Mouse (Mus musculus) B cell, adult 2 months (primary cell): ENCODE measurements around the gene Kcnma1.

Experiments used
- DNase-seq, 2 experiments: peaks; one replicate each; pipeline ENCODE4 v3.0.0; 2022

Kcnma1 gene

DNA sequence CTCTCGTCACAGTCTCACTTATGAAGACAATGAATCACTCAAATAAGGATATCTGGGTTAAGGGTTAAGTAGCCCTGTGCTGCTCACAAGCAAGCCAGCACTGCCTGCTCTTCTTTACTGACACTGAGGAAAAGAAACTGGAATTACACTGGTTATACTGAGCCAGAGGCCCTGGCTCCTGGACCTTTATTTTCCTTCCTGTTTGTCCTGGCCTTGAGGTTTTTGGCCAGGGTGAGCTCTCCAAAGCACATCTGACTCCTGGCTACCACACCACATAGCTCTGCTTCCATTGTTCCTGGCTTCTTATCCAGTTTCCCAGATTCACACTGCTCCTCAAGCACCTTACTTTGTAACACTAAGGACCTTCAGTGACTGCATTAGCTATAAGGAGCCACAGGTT, 242.5 kb downstream of the Kcnma1 start:
- DNase-seq = no peak

DNA sequence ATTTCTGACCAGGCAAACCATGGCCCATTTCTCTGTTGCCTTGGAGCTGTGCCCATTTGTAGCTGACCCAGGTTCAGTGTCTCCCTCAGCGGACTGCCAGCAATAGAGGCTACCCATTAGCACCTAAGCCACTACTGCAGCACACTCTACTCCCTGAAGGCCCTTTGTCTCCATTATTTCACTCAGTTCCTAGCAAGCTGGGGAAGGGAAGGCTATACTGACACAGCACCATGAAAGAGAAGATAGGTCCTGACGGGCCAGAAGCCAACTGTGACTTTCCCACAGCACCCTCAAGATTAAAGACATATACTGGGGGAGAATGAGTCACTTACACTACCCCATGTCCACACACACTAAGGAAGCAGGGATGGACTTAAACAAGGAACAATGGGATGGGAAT, 251.8 kb downstream of the Kcnma1 start:
- DNase-seq = no peak

DNA sequence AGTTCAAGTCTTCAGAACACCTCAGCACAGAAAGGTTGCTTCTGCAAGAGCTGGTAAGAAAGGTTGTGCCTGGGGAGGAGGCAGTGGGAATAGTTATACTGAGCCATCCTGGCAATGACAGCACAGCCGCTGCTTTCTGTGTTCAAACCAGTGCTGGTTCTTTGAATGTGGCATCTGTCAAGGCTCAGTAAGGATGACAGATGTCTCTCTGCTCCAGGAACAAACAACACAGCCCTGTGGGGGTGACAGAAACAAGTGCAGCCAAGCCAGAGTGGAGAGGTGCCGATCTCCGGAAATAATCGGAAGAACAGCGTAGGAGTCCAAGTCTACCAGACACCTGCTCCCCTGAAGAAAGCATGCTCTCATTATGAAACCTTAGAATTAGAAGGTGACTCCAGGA, 254.7 kb downstream of the Kcnma1 start:
- no peak for DNase-seq

DNA sequence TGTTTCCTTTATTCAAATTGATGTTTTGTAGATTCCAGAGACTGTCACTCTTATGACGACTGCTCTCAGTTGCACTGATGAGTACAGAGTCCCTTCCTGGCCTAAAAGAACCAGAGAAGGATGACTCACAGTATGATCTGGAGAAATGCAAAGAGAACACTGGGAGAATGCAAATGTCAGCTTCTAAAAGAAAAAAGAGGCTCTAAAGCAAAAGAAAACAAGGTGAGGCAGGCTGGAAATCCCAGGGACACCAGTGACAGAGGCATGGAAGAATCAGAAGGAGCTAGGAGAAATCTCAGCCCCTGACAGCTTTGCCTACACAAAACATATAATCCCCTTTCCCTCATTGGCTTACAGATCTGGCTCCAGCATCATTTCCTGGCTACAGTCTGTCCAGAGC, 255.9 kb downstream of the Kcnma1 start:
- no peak for DNase-seq

DNA sequence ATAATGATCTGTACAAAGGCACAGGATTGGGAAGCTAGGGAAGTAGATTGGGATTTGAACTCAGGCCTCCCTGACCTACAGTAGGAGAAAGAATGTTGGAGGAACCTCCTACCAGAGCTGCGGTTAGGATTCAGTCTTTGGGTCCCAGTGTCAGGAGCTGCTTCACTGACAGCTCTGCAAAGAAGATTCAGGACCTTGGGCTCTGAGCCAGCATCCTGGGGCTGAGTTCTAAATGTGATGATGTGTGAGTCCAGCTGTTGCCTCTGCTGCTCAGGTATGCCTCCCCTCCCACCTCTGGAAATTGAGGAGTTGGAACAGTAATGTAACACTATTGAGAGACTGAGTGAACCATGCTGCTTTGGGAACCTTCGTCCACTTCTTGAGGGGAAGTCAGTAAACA, 266.3 kb downstream of the Kcnma1 start:
- DNase-seq = no peak

DNA sequence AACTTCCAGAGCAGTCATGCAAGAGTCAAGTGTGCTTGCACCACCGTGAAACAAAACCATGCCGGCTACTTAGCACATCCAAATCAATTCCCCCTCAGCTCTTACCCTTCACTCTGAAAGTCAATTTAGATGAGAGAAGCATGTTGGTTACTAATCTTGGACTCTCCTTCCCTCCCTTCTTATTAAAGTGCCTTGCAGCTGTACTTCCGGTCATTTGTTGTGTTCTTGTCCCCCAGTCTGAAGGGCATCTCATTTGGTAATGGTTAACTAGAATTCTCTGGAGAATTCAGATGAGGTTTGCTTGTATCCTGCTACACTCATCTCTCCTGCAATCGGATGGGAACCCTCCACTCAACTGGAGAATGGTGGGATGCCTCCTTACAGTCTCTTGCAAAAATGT, 267.3 kb downstream of the Kcnma1 start:
- no peak for DNase-seq

DNA sequence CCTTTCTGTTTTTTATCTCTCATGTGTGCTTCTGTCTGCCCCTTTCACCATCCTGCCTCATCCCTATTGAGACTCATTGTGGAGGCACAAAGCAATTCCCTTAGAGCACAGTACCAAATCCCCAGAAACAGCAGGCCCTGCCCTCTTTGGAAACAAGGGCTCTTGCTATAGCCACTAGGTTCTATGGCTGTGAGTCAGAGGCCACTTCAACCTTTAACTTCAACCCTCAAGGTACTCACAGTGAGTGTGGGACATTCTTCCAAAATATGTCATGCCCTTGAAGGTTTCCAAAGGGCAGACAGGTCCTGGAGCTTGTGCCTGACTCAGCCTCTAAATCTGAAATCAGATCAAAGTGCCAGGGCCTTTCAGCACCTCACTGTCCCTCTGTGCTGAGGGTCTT, 272.8 kb downstream of the Kcnma1 start:
- no peak for DNase-seq

DNA sequence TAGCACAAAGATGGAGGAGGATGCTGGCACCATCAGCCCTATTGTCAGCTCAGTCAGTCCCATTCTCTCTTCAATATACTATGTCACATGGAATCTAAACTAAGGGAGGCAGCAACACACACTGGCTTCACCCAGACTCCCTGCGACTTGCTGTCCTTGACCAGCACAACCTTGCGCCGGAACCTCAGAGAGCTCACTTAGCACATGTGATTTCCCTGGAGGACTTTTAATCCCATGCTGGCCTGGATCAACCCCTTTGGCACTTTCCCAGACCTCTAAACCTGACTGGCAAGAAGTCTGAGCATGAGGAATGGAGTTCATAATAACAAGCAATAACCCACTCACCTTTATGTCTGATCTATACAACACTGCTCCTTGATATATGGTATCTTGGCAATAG, 280.1 kb downstream of the Kcnma1 start:
- no peak for DNase-seq

DNA sequence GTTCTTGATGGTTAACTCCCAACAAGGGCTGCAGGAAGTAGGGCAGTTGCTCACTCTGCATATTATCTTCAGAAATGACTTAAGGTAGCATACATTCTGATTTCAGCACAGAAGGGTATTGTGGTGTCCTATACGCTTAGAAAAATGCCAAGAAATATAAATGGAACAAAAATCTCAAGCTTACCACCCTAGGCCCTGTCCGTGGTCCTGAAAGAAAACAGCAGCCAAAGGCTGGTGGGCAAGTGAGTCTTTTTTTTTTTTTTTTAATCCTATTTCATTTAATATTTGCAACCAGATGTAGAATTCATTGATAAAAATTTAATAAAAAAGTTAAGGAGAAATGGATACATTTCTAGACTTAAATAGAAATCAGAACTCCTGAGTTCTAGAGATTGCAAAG, 284.9 kb downstream of the Kcnma1 start:
- no peak for DNase-seq

DNA sequence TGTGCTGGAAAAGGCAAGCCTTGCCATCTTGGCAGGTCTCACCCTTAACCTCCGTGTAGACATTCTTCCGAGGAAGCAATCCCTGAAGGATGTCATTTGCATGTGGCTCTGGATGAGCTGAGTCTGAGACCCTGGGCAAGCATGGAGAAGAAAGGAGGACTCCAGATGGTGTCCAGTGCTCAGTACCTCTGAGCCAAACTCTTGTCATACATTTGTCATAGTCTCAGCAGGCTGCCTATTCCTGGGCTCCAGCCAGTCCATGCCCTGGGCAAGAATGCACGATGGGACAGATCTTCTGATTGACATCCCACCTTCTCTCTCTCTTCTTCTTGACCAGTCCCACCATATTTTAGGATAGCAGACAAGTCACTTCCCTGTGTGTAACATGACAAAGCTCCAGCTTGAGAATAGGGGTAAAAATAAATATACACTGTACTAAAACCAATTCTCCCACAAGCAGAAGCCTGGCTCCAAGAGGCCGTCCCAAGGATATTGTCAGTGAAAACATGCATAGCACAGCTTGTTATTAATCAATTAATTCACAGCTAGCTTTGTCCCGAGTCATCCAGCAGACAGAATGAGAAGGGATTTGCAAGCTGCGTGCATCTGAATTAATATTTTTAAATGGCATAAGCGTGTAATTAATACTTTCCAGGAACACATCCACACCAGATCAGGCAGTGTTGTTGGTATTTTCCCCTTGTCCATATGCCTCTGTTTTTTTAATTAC, 290.4 kb downstream of the Kcnma1 start:
- DNase-seq = no peak

DNA sequence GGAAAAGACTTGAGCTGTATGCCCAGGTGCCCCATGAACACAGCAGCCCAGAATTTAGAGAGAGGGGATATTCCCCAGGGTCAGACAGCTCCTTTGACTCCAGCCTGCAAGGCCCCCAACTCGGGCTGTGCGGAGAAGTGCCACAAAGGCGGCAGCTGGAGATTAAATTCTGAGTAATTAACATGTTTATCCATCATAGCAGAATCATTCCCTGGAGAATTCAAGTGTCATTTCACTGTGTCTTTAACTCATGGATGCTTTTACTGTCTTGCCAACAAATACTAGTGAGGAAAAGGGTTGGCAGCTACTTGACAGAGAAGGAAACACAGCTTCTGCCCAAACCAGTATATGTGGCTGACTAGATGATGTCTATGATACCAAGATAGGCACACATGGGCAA, 295.0 kb downstream of the Kcnma1 start:
- DNase-seq = no peak

DNA sequence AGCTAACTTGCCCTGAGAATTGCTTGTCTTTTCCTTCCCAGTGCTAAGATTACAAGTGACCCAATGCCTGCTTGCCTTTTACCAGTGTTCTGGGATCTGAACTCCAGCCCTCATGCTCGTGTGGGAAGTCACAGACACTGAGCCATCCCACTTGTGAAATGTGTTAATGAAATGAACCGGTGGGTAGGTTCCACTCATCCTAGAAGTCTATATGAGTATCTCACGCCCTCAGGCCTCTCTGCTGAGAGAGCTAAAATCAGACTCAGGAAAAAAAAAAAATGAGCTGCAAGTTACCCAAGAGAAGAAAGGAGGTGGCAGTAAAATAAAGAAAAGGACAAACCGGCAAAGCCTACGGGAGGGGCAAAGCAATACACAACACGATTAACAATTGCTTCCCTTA, 295.6 kb downstream of the Kcnma1 start:
- no peak for DNase-seq

DNA sequence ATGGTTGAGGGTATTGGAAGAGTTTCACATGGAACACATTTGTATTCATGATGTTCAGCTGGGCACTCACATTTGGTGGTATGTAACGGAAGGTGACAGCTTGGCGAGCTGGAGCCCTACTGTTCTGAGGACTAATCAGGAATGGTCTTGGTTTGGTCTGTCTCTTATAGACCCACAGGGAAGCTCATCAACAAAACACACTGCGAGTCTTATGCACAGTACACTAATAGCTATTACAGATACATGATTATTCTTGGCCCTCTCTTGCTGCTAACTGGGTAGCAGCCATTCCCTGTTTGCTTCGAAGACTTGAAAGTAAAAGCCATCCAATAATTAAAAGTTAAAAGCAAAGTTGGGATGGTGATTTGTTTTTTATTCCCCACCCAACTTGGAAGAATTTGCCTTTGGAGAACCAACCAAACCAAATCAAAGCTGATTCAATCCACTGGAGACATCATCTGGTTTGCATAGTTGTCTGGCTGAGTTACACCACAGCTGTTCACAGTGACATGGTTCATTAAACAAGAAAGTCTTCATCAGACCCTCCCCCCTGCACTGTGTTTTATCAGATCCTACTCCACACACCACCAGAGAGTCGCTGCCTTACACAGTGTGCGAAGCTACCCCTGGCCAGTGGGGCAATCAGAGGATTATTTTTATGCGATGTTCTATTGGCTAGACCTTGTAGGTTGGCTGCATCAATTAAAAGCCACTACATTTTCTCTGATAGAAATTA, 299.7 kb downstream of the Kcnma1 start:
- no peak for DNase-seq

DNA sequence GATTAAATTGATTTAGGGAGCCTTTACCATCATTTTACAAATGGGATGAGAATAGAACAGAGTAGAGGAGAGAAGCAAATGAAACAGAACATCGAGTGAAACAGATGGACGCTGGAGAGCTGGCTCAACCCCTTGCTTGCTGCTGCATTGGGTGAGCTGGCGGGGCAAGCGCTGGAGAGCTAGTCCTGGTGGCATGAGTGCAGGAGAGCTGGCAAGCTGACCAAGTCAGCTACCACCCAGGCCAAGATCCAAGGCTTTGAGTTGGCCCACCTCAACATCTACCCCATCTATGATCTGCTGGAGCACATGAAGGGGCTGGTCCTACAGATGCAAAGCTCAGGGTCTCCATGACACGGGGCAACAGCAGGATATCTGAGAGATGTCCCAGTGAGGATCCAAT, 301.4 kb downstream of the Kcnma1 start:
- DNase-seq = no peak

DNA sequence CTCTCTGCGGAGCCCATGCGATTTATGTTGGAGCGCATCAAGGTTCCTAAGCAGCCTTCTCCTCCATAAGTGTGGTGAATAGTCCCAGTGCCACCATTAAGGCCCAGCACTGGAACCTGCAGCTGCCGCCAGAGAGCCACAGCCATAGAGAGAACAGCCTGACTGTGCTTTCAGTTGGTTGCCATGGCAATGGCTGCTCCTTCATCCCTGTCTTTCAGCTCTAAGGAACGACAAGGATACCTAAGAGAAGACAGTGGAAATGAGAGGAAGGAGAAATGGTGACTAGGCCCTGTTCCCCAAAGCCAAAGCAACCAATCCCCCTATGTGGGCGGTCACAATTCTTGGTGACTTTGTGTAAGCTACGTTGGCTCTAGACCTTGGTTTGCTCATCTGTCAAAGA, 303.3 kb downstream of the Kcnma1 start:
- no peak for DNase-seq

DNA sequence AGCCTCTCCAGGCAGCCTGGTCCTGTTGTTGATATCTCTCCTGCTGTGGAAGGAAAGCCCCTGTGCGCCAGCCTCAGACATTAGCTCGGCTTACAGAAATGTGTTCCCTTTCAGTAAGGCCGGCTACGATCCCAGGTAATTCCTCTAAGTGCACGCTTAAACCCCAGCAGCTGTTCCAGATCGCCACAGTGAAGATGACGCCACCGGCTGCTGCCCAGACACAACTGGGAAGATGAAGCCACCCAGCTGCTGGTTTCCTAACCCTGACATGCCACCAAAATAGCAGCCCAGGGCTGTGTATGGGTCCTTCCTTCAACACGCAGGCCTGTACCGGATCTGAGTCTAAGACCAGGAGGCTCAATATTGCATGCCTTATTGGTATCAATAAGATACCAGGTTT, 307.5 kb downstream of the Kcnma1 start:
- no peak for DNase-seq

DNA sequence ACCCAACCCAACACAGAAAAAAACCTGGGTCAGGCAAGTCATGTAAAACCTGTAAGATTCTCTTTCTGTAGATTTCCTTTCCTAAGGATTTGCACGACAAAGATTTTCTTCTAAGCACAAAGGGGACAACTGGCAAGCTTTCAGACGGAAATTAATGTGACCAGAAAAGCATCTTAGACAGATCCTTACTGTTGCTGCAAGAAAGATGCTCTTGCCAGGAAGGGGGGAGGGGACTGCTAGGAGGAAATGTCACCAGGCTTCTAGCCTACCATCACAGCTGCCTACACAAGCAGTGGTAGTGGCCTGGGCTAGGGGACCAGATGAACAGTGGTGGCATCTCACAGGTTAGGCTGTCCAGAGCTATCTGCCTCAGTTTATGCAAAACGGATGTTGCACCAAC, 308.6 kb downstream of the Kcnma1 start:
- DNase-seq = no peak

DNA sequence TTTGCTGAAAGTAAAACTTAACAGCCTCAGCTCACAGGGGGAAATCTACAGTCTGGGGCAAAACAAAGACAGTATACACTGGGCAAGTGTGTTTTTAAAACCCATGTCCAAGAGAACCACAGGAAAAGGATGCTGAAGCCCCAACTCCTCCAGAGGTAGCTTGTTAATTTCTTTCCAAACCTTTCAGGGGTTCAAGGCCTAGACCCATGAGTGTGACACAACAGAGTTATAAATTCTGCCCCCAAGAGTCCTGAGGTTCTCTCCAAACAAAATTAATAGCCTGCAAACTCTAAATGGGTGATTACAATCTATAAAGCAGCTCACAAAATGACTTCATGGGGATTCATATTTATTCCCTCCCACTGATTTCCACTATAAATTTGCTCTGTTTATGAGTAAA, 310.0 kb downstream of the Kcnma1 start:
- no peak for DNase-seq

DNA sequence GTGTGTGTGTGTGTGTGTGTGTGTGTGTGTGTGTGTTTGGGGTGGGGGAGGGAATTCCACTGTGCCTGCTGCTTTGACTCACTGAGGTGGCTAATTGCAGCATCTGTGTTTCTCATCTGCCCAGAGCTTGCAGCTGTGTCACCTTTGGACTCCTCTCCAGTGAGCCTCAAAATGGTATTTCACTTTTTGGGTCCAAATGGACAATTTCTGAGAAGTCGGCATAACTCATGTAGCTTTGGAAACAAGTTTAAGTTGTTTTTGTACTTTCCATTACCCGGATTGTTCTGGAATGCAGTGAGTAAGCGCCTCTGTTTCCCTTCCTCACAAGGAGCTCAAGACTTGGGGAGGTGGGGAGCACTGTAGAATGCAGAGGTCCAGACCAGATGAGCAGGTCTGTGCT, 317.9 kb downstream of the Kcnma1 start:
- no peak for DNase-seq

DNA sequence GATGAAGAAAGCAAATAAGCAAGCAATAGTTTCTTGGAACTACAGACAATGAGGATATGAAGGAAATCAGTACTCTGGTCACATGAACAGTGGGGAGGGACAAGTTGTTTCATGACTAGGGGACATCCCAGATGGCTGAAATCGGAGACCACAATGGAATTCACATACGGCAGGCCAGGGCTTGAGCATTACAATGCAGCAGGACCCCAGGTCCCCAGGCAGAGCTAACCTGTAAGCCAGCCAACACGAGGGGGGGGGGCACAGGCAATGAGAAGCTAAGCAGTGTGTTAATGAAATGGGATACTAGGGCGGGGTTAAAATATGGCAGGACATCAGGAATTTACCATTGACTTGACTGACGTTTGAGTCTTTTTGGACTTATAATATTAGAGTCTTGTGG, 324.6 kb downstream of the Kcnma1 start:
- no peak for DNase-seq

DNA sequence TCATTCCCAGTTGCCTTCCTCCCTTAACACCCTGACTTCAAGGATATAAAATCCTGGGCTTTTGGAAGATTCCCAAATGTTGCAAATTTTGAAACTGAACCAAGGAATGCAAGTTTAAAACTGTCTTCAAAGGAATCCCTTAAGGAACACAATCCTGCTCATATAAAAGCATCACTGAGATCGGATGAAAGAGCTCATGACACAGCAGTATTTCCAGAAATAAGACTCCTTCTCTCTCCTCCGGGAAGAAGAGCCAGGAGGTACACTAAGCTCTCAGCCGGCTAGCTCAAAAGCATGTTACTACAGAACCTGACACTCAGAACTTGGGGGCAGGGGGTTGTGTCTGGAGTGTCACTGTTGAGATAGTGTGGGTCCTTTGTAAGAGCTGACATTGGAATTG, 325.8 kb downstream of the Kcnma1 start:
- DNase-seq = no peak

DNA sequence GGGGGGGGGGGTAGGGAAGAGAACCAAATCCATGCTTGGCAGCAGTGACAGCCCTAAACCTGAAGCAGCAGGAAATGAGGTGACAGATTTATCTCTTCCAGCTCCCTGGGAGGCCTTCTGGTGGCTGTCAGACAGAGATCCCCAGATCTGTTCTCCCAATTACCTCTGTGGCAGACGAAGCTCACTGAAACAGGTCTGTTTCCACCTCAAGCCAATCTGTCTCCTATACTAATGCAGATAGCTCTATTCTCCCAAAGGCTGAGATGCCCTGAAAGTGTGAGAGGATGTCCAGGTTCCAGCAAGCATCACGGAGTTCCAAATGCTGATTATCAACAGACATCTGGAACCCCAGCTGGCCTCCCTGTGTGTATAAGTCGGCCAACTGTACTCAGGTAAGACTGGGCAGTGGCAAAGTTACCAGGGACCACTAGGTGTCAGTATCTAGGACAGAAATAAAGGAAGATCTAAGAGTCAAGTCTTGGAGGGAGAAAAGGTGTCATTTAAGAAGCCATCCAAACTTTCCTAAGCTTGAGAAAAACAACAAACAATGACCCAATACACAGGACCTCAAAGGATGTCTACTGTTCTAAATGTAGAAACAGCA, 329.7 kb downstream of the Kcnma1 start:
- no peak for DNase-seq

DNA sequence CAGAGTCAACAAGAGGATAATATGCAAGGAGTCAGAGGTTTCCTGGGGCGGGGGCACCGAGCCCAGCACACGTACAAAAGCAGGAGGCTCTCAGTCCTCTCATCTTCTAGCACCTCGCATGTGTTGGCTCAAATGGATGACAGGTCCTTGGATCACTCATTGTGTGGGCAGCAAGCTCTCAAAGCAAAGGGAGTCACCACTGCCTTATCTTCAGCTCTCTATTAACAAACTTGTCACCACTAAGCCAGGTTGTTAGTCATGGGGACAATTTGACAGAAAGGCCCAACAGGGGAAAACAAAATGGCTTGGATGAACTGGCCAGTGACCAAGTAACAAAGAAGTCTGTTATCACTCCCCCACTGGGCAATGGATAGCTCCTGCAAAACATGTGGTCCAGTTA, 331.5 kb downstream of the Kcnma1 start:
- no peak for DNase-seq

DNA sequence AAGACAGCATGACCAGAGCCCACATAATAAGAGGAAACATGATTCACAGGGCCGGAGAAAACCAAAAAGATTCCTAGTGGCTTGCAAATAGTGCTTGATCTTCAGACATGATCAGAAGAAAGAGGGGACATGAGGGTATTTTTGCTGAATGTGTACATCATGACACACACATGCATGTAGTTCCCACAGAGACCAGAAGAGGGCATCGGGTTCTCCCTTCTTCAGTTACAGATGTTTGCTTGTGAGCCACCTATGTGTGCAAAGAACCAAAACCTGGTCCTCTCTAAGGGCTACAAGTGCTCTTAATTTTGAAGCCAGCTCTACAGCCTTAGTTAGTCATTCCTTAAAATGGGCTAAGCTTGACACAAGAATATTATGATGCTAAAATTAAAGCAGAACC, 334.9 kb downstream of the Kcnma1 start:
- no peak for DNase-seq

DNA sequence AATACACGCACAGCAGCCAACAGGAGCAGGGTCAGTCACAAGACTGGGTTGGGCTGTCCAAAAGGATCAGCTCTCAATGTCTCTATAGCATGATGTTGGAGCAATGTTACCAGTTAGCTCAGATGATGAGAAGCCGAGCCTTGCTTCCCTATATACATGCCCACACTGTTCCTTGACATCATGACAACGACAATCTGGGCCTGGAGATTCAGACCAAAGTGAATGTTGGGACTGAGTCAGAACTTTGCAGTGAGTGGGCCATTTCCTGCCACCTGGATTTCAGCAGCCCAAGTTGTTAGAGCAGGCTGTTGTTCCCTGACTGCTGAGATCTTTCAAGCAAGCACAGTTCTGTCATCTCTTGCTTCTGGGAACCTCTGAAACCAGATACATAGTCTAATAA, 347.9 kb downstream of the Kcnma1 start:
- DNase-seq = no peak
